Mouse (Mus musculus) liver, adult 2 months (tissue): Measurements from ENCODE around the gene Klra4.

Source experiments
- CTCF ChIP-seq: fragments of 200-500 bp; IDR thresholded peaks from 2 replicates; pipeline ENCODE4 v1.5.1; 2011; ENCODE audit warnings: low read depth, low read length, control low read depth
- POLR2A ChIP-seq: fragments of 200-500 bp; IDR thresholded peaks from 2 replicates; pipeline ENCODE4 v1.6.1; 2011; ENCODE audit warnings: low read length, control low read depth; ENCODE audit not compliant: insufficient read depth; ENCODE audit errors: extremely low read depth

GRCm38 (mm10) chr6:130110485-130110884, 43.4 kb upstream of the Klra4 start:
- no peak for TF ChIP-seq POLR2A
- no peak for TF ChIP-seq CTCF
